Mouse (Mus musculus) ES-E14 (cell line): ENCODE data around the gene Pitpnm3.

Experiments
- HCFC1 ChIP-seq: IDR thresholded peaks from 2 replicates; pipeline ENCODE4 v1.6.1; 2012; ENCODE audit warnings: low read length, inconsistent platforms, borderline replicate concordance; ENCODE audit not compliant: insufficient read depth
- ZNF384 ChIP-seq: IDR thresholded peaks from 2 replicates; pipeline ENCODE4 v1.6.1; 2012; ENCODE audit warnings: low read depth, low read length, inconsistent platforms

DNA sequence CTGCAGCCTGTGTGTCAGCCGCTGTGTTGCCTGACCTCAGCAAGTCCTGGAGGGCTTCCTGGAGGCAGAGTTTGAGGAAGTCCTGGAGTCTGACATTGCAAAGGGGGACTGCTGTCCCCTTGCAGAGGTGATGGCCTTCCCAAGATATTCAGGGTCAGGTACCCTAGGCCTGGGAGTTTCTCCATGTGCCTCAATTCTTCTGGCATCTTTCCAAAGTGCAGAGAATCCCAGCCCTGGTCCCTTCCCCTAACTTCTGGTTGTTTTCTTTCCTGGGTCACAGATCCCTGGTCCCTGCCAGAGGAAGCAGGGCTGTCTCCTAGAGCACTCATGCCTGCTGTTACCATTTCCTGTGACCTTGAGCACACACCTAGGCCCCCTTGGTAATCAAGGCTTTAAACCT is 3.9 kb downstream of the Pitpnm3 start:
- no peak for TF ChIP-seq HCFC1
- TF ChIP-seq ZNF384: no peak
